Mouse (Mus musculus): Measurements from ENCODE around the gene Tpx2. TPM values are rescaled to one million over a fixed set of nuclear protein-coding genes. Genes with fewer than 3 reads are reported as not detected.

Gene Tpx2
- polyA plus RNA-seq, 2 experiments: 51.3 to 71.8 TPM

DNA sequence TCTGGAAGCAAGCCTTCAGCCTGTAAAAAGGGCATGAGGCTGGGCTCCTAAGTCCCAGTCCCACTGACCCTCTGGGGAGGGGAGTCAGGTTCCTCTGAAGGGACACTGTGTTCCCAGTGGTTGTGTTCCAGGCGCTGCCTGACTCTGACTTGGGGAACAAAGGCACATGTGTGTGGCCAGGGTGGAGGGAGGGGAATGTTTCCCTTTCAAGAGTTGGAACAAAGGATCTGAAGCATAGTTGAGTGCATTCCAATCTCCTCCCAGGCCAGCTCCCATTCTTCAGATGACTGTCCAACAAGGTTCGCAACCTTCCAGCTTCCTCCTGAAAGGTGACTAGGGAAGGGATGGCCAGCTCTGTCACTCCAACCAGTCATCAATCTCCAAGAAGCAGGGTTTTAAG, 27.4 kb upstream of the Tpx2 start:
- no peak overlapping the region for H3K4me3 ChIP-seq (replicated peaks; ENCODE audit: low read length)
- 62% methylated on average over 2 of the region's 2 CpGs for WGBS
- H3K27ac ChIP-seq (replicated peaks; ENCODE audit: low read depth, low read length): peak overlapping the region; percentile 85
- H3K4me2 ChIP-seq (replicated peaks; ENCODE audit: low read depth, low read length, severe bottlenecking): peak overlapping the region; percentile 26; the same call in 1 of the 2 replicates
- H3K9ac ChIP-seq (ENCODE audit: low read depth, low read length, severe bottlenecking): no peak overlapping the region
- DNase-seq (ENCODE audit: low spot score) (peak; percentile 17), ATAC-seq (ENCODE audit: low FRiP score, low read depth) (peak; percentile 41; the same call in 1 of the 2 replicates)
- no peaks in the 10 kb centered on the region for H3K9me3 ChIP-seq (ENCODE audit: control insufficient read depth, low read length)
- TF ChIP-seq POLR2A (IDR thresholded peaks at IDR 0.05; ENCODE audit: borderline replicate concordance, extremely low read depth, insufficient read depth, insufficient read length): no peak
- no peaks in the 10 kb centered on the region for H3K27me3 ChIP-seq (ENCODE audit: control insufficient read depth, insufficient read depth, low read length)
- peaks cover 20% of the 10 kb centered on the region; the same call in 1 of the 2 replicates for H3K36me3 ChIP-seq (ENCODE audit: control insufficient read depth, insufficient read depth, low read length)
- peaks cover 56% of the 10 kb centered on the region for H3K4me1 ChIP-seq (ENCODE audit: control insufficient read depth, insufficient read depth, low read length)

DNA sequence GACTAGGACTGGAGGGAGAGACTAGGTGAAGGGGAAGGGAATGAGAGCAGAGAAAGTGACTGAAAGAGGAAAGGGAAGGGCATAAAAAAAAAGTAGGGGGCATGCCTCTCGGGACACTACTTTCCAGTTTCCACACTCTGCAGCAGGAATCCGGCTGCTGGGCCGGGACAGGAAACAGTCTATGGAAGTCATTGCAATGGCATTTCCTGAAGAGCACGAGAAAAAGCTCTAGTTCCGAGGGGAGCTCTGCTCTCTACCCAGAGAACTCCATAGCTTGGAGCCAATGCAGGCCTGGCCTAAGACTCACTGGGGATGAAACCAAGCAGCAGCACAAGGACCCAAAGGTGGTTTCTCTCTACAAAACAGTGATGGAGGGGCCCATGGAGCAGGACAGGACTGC, 26.7 kb upstream of the Tpx2 start:
- ATAC-seq (ENCODE audit: low FRiP score, low read depth): 0 out of 2 replicates have a peak, but pooled peaks have one; percentile 20
- Histone ChIP-seq H3K27me3 (ENCODE audit: control insufficient read depth, insufficient read depth, low read length) (no peaks in the 10 kb centered on the region), H3K4me2 (replicated peaks; ENCODE audit: low read depth, low read length, severe bottlenecking) (peak overlapping the region; percentile 26; the same call in 1 of the 2 replicates), H3K36me3 (ENCODE audit: control insufficient read depth, insufficient read depth, low read length) (peaks cover 16% of the 10 kb centered on the region; the same call in 1 of the 2 replicates), H3K4me3 (replicated peaks; ENCODE audit: low read length) (no peak overlapping the region), H3K9me3 (ENCODE audit: control insufficient read depth, low read length) (no peaks in the 10 kb centered on the region), H3K9ac (ENCODE audit: low read depth, low read length, severe bottlenecking) (no peak overlapping the region), H3K27ac (replicated peaks; ENCODE audit: low read depth, low read length) (peak overlapping the region; percentile 85), H3K4me1 (ENCODE audit: control insufficient read depth, insufficient read depth, low read length) (peaks cover 59% of the 10 kb centered on the region)
- peak; percentile 61 for DNase-seq (ENCODE audit: low spot score)
- 18% methylated on average over 5 of the region's 5 CpGs for WGBS
- TF ChIP-seq POLR2A (IDR thresholded peaks at IDR 0.05; ENCODE audit: borderline replicate concordance, extremely low read depth, insufficient read depth, insufficient read length): no peak

DNA sequence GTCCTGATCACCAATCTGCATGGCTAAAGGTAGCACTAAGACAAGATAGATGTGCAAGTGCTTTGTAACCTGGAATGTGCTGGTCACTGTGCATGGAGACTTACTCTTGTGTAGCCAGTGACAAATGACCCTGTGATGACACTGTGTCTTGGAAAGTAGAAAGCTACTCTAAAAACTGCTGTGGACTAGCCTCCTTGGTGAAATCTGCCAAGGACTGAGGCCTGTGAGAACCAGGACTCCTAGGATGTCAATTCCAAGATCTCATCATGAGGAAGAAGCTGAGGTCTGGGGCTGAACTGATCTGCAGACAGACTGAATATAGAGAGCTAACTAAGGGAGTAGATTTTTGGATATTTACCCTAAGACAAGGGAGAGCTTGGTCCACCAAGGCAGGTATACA, 26.2 kb upstream of the Tpx2 start:
- Histone ChIP-seq H3K36me3 (ENCODE audit: control insufficient read depth, insufficient read depth, low read length) (peaks cover 16% of the 10 kb centered on the region; the same call in 1 of the 2 replicates), H3K4me1 (ENCODE audit: control insufficient read depth, insufficient read depth, low read length) (peaks cover 57% of the 10 kb centered on the region)

DNA sequence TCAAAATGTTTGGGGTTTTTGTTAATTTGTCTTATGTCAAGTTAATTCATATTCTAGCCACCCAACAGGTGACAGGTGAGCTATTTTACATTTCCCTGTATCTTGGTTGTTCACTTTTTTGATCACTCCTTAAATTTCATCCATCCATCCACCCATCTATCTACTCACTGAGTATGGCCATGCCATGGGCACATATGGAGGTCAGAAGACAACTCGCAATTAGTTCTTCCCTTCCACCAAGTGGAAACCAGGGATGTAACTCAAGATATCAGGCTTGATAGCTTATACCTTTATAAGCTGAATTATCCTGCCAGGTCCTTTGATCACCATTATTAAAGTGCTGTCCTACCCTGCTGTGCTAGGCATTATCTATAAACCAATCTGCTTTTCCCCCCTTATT, 24.0 kb upstream of the Tpx2 start:
- ATAC-seq (ENCODE audit: low FRiP score, low read depth) (no peak), DNase-seq (ENCODE audit: low spot score) (no peak)
- Histone ChIP-seq H3K9ac (ENCODE audit: low read depth, low read length, severe bottlenecking) (no peak overlapping the region), H3K4me3 (replicated peaks; ENCODE audit: low read length) (no peak overlapping the region), H3K27me3 (ENCODE audit: control insufficient read depth, insufficient read depth, low read length) (no peaks in the 10 kb centered on the region), H3K36me3 (ENCODE audit: control insufficient read depth, insufficient read depth, low read length) (peaks cover 13% of the 10 kb centered on the region; the same call in 1 of the 2 replicates), H3K9me3 (ENCODE audit: control insufficient read depth, low read length) (no peaks in the 10 kb centered on the region), H3K4me1 (ENCODE audit: control insufficient read depth, insufficient read depth, low read length) (peaks cover 62% of the 10 kb centered on the region), H3K4me2 (replicated peaks; ENCODE audit: low read depth, low read length, severe bottlenecking) (no peak overlapping the region), H3K27ac (replicated peaks; ENCODE audit: low read depth, low read length) (no peak overlapping the region)
- TF ChIP-seq POLR2A (IDR thresholded peaks at IDR 0.05; ENCODE audit: borderline replicate concordance, extremely low read depth, insufficient read depth, insufficient read length): no peak
- WGBS: 100% methylated on average over 1 of the region's 1 CpGs

More for the DNA sequence above, 26.2 kb upstream of the Tpx2 start:
- H3K9me3 ChIP-seq (ENCODE audit: control insufficient read depth, low read length): no peaks in the 10 kb centered on the region
- DNase-seq (ENCODE audit: low spot score) (no peak), ATAC-seq (ENCODE audit: low FRiP score, low read depth) (no peak)
- no peak for TF ChIP-seq POLR2A (IDR thresholded peaks at IDR 0.05; ENCODE audit: borderline replicate concordance, extremely low read depth, insufficient read depth, insufficient read length)
- peak overlapping the region; percentile 85; the same call in 1 of the 2 replicates for H3K27ac ChIP-seq (replicated peaks; ENCODE audit: low read depth, low read length)
- H3K27me3 ChIP-seq (ENCODE audit: control insufficient read depth, insufficient read depth, low read length): no peaks in the 10 kb centered on the region
- 0 out of 2 replicates have a peak overlapping the region, but pooled peaks have one; percentile 26 for H3K4me2 ChIP-seq (replicated peaks; ENCODE audit: low read depth, low read length, severe bottlenecking)
- H3K9ac ChIP-seq (ENCODE audit: low read depth, low read length, severe bottlenecking): no peak overlapping the region
- H3K4me3 ChIP-seq (replicated peaks; ENCODE audit: low read length): no peak overlapping the region

DNA sequence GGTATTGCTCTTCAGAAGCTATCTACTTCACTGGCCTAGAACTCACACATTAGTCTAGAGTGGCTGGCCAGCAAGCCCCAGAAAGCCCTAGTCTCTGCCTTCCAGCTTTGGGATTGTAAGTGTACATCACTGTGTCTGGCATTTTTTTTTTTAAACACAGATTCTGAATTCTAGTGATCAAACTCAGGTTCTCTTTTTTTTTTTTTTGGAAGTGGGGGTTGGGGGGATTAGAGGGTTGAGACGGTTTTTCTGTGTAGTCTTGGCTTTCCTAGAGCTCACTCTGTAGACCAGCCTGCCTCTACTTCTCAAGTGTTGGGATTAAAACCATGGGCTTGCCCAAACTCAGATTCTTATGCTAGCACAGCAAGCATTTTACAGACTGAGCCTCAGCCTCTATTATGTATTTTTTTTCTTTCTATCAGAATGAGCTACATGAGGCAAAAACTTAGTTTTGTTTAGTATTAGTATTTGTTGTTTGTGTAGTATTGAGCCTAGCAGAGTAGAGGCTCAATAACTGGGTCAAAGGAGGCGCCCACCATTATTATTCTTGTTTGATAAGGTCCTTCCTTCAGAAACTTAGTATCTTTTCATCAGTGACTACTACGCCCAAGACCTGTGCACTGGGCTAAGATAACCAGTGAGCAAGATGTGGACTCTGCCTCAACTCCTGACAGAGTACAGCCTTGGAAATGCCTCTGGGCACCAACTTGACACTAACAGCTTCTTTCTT, 23.2 kb upstream of the Tpx2 start:
- H3K9ac ChIP-seq (ENCODE audit: low read depth, low read length, severe bottlenecking): no peak overlapping the region
- no peak for ATAC-seq (ENCODE audit: low FRiP score, low read depth)
- H3K4me3 ChIP-seq (replicated peaks; ENCODE audit: low read length): no peak overlapping the region
- H3K4me1 ChIP-seq (ENCODE audit: control insufficient read depth, insufficient read depth, low read length): peaks cover 65% of the 10 kb centered on the region
- H3K4me2 ChIP-seq (replicated peaks; ENCODE audit: low read depth, low read length, severe bottlenecking): no peak overlapping the region
- H3K36me3 ChIP-seq (ENCODE audit: control insufficient read depth, insufficient read depth, low read length): peaks cover 6% of the 10 kb centered on the region; the same call in 1 of the 2 replicates
- H3K27ac ChIP-seq (replicated peaks; ENCODE audit: low read depth, low read length): no peak overlapping the region
- no peaks in the 10 kb centered on the region for H3K9me3 ChIP-seq (ENCODE audit: control insufficient read depth, low read length)
- no peak for TF ChIP-seq POLR2A (IDR thresholded peaks at IDR 0.05; ENCODE audit: borderline replicate concordance, extremely low read depth, insufficient read depth, insufficient read length)
- WGBS: 83% methylated on average over 3 of the region's 3 CpGs
- DNase-seq (ENCODE audit: low spot score): no peak
- no peaks in the 10 kb centered on the region for H3K27me3 ChIP-seq (ENCODE audit: control insufficient read depth, insufficient read depth, low read length)
